Mouse (Mus musculus) liver, embryonic 14.5 days (tissue): ENCODE measurements around the gene Midn. TPM values are rescaled to one million over a fixed set of nuclear protein-coding genes. Genes with fewer than 3 reads are reported as not detected.

Experiments used
- ATAC-seq: fragments of 200-750 bp; cut with Nextera tagmentation; 2 replicates; pipeline ENCODE4 v1.8.0; 2017; ENCODE audit warnings: moderate number of reproducible peaks, mild to moderate bottlenecking, moderate library complexity; ENCODE audit not compliant: insufficient read depth
- DNase-seq, 3 experiments: peaks; one replicate each; pipeline ENCODE4 v3.0.0-alpha.2; 2012 to 2013; ENCODE audit warnings: low read depth in 3 of 3, low spot score in 3 of 3
- H3K27ac ChIP-seq: fragments of 300-500 bp; sonication (generic); 2 replicates; pipeline ENCODE4 v1.5.1; 2014; ENCODE audit warnings: moderate library complexity, mild to moderate bottlenecking, control low read depth, inconsistent platforms
- H3K27me3 ChIP-seq: fragments of 300-500 bp; sonication (generic); 2 replicates; pipeline ENCODE4 v1.6.1; 2014; ENCODE audit warnings: mild to moderate bottlenecking, low read length, moderate library complexity; ENCODE audit not compliant: control insufficient read depth, insufficient read depth
- H3K36me3 ChIP-seq: fragments of 300-500 bp; sonication (generic); replicated peaks from 2 replicates; pipeline ENCODE4 v1.6.1; 2014; ENCODE audit warnings: low read depth; ENCODE audit not compliant: control insufficient read depth, insufficient read depth
- H3K4me1 ChIP-seq, 2 experiments: fragments of 200-500 bp in 1 of 2; fragments of 300-500 bp in 1 of 2; sonication (generic) in 1 of 2; replicated peaks; 2 replicates each; pipeline ENCODE4 v1.6.1; 2012 to 2014; ENCODE audit warnings: antibody characterized with exemption in 1 of 2, inconsistent platforms in 1 of 2, low read length in 1 of 2; ENCODE audit not compliant: control insufficient read depth in 2 of 2, insufficient read depth in 2 of 2
- H3K4me2 ChIP-seq: fragments of 300-500 bp; sonication (generic); 2 replicates; pipeline ENCODE4 v1.6.1; 2014; ENCODE audit warnings: low read depth, mild to moderate bottlenecking, control low read depth, moderate library complexity
- H3K4me3 ChIP-seq, 2 experiments: fragments of 200-500 bp in 1 of 2; fragments of 300-500 bp in 1 of 2; sonication (generic) in 1 of 2; 2 replicates each; pipeline ENCODE4 v1.5.1; 2012 to 2014; ENCODE audit warnings: low read depth in 2 of 2, low read length in 2 of 2, mild to moderate bottlenecking in 2 of 2, control low read depth in 1 of 2, inconsistent platforms in 1 of 2, moderate library complexity in 1 of 2; ENCODE audit not compliant: insufficient read depth in 1 of 2
- H3K9ac ChIP-seq: fragments of 300-500 bp; sonication (generic); replicated peaks from 2 replicates; pipeline ENCODE4 v1.6.1; 2014; ENCODE audit warnings: mild to moderate bottlenecking, control low read depth, moderate library complexity
- H3K9me3 ChIP-seq: fragments of 300-500 bp; sonication (generic); 2 replicates; pipeline ENCODE4 v1.6.1; 2016; ENCODE audit warnings: low read length, mixed read lengths; ENCODE audit not compliant: control insufficient read depth
- CTCF ChIP-seq: IDR thresholded peaks from 2 replicates; pipeline ENCODE4 v1.5.1; 2016; ENCODE audit warnings: antibody characterized with exemption, low read depth, control low read depth
- EP300 ChIP-seq: IDR thresholded peaks from 2 replicates; pipeline ENCODE4 v1.6.1; 2016; ENCODE audit warnings: antibody characterized with exemption, low read depth
- WGBS: fragments of 180-500 bp; shearing (Covaris S2); extraction: QIAGEN DNeasy Blood & Tissue Kit; methylation state at CpG from one replicate; pipeline ENCODE4 v1.1.7; 2014; ENCODE audit not compliant: insufficient replicate concordance; 5-methylcytosine and 5-hydroxymethylcytosine counted together
- polyA plus RNA-seq, 2 experiments: library from polyadenylated mRNA; depleted of rRNA in 1 of 2; stranded (reverse) in 1 of 2; unstranded in 1 of 2; fragments of >200 nt; fragmentation: Nextera tagmentation in 1 of 2; extraction: Ambion mirVana in 1 of 2; gene quantifications; 2 replicates each; pipeline versions ENCODE4 v1.2.1 to v1.2.3; 2012 to 2014

Gene Midn
- polyA plus RNA-seq, 2 experiments = 5.1 to 9.1 TPM

DNA sequence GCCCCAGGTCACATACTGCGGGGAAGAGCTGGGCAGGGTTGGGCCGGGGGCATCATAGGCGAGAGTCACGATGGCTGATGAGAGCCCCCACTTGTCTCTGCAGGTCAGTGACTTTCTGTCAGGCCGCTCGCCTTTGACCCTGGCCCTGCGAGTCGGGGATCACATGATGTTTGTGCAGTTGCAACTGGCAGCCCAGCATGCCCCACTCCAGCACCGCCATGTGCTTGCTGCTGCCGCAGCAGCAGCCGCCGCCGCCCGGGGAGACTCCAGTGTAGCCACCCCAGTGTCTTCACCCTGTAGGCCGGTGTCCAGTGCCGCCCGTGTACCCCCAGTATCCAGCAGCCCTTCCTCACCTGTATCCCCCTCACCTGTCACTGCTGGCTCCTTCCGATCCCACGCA lies 5.6 kb downstream of the Midn start:
- Histone ChIP-seq H3K4me3 (no peak overlapping the region), H3K4me2 (peak overlapping the region; percentile 99), H3K4me1 (peaks cover 6 to 7% of the 10 kb centered on the region in 2 experiments), H3K9me3 (no peaks in the 10 kb centered on the region), H3K36me3 (peaks cover 54% of the 10 kb centered on the region), H3K27me3 (no peaks in the 10 kb centered on the region), H3K9ac (no peak overlapping the region), H3K27ac (no peak overlapping the region)
- ATAC-seq = no peak
- DNase-seq = no peak
- WGBS = 89% methylated on average over 19 of the region's 19 CpGs
- TF ChIP-seq CTCF (no peak), EP300 (no peak)

DNA sequence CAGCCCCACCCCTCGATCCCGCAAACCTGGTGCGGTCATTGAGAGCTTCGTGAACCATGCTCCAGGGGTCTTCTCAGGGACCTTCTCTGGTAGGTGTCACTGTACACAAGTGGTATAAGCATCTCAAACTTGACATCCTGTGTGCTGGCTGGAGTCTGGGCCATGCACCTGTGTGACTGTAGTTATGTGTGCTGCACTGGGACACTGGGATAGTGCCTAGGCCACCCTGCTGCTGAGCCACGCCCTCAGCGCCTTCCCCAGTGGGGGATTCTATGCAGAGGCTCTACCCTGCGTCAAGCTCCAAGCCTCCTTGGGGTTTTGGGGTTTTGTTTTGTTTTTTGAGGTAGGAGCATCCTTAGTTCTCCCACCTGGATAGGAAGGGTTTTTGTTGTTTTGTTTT lies 6.3 kb downstream of the Midn start:
- peaks cover 54% of the 10 kb centered on the region for H3K36me3 ChIP-seq
- TF ChIP-seq EP300 = no peak
- 76% methylated on average over 7 of the region's 7 CpGs for WGBS
- no peak overlapping the region for H3K4me2 ChIP-seq
- H3K27ac ChIP-seq = no peak overlapping the region
- DNase-seq (no peak), ATAC-seq (no peak)
- no peak overlapping the region for H3K9ac ChIP-seq
- no peaks in the 10 kb centered on the region for H3K9me3 ChIP-seq
- no peaks in the 10 kb centered on the region for H3K27me3 ChIP-seq
- H3K4me3 ChIP-seq = no peak overlapping the region
- peaks cover 12 to 14% of the 10 kb centered on the region in 2 experiments for H3K4me1 ChIP-seq

- no peak overlapping the region for H3K4me2 ChIP-seq
- H3K9me3 ChIP-seq = no peaks in the 10 kb centered on the region
- WGBS = 79% methylated on average over 1 of the region's 1 CpGs
- ATAC-seq (no peak), DNase-seq (no peak)
- TF ChIP-seq EP300 = no peak
- TF ChIP-seq CTCF = no peak
- H3K27ac ChIP-seq = no peak overlapping the region
- H3K4me3 ChIP-seq = no peak overlapping the region
- H3K9ac ChIP-seq = no peak overlapping the region
- H3K4me1 ChIP-seq = peaks cover 17 to 19% of the 10 kb centered on the region in 2 experiments
- peaks cover 54% of the 10 kb centered on the region for H3K36me3 ChIP-seq
- no peaks in the 10 kb centered on the region for H3K27me3 ChIP-seq
Measured at GRCm38 (mm10) chr10:80155277-80155676, 7.2 kb downstream of the Midn start.

GRCm38 (mm10) chr10:80156002-80156751 lies 8.1 kb downstream of the Midn start:
- ATAC-seq = no peak
- Histone ChIP-seq H3K4me2 (no peak overlapping the region), H3K36me3 (peaks cover 54% of the 10 kb centered on the region), H3K9me3 (no peaks in the 10 kb centered on the region), H3K9ac (no peak overlapping the region), H3K27ac (no peak overlapping the region), H3K27me3 (no peaks in the 10 kb centered on the region), H3K4me3 (no peak overlapping the region), H3K4me1 (peaks cover 25 to 28% of the 10 kb centered on the region in 2 experiments)
- no peak for DNase-seq
- TF ChIP-seq CTCF = no peak
- TF ChIP-seq EP300 = no peak
- 79% methylated on average over 29 of the region's 29 CpGs for WGBS

DNA sequence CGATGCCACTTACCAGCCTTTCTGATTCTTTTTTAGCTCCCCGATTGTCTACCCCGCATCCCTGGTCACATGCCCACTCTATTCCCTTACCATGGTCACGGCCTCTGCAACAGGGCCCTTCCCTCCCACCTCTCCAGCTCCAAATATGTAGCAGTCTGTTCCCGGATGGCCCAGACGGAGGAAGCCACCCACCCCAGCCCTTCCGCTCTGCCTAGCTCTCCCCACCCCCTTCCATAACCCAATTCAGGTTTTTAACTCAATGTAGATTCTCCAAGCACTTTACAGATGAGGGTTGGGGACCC lies 8.6 kb downstream of the Midn start:
- H3K4me2 ChIP-seq = no peak overlapping the region
- TF ChIP-seq CTCF = no peak
- TF ChIP-seq EP300 = no peak
- no peak overlapping the region for H3K9ac ChIP-seq
- H3K36me3 ChIP-seq = peaks cover 51% of the 10 kb centered on the region
- no peak for DNase-seq
- no peaks in the 10 kb centered on the region for H3K9me3 ChIP-seq
- 74% methylated on average over 7 of the region's 7 CpGs for WGBS
- H3K27me3 ChIP-seq = no peaks in the 10 kb centered on the region
- no peak for ATAC-seq
- no peak overlapping the region for H3K4me3 ChIP-seq
- H3K4me1 ChIP-seq = peaks cover 29 to 33% of the 10 kb centered on the region in 2 experiments
- no peak overlapping the region for H3K27ac ChIP-seq
